Comparison of ENCODE assay signal across 15 mouse cellular contexts in genomic region chr10:25652742-25653563, GRCm38 (mm10).
A peak's percentile ranks its signal among the peaks of the same experiment; 100 is the strongest.
DNase-seq lines count a peak whose midpoint lies in the region; ATAC-seq and TF ChIP-seq lines count a peak whose summit lies in the region.
"Had no signal": no experiment of that assay in that cellular context is flagged by ENCODE, and none has a peak within 500 bp of the region (broad histone marks: within the 10 kb centered on the region; RNA-seq: fewer than 3 reads in every experiment).

No protein-coding gene starts in this region.

- no peaks in the 10 kb centered on the region for H3K4me1 ChIP-seq in forebrain, postnatal 0 days (ENCODE audit: insufficient read depth)
- H3K4me1 ChIP-seq in forebrain, embryonic 11.5 days (replicated peaks; ENCODE audit: control insufficient read depth, insufficient read depth, low read length) = no peaks in the 10 kb centered on the region
- H3K4me1 ChIP-seq in kidney, postnatal 0 days (replicated peaks; ENCODE audit: insufficient read depth, low read length) = no peaks in the 10 kb centered on the region

- TF ChIP-seq POLR2A in brain, embryonic 14.5 days (IDR thresholded peaks at IDR 0.05; ENCODE audit: borderline replicate concordance, extremely low read depth, insufficient read depth, insufficient read length, poor library complexity, severe bottlenecking) = no peak

- no peak overlapping the region for H3K4me3 ChIP-seq in forebrain, postnatal 0 days (ENCODE audit: low read depth, low read length)
- no peak overlapping the region for H3K4me3 ChIP-seq in forebrain, embryonic 11.5 days (ENCODE audit: low read depth, low read length)
- H3K4me3 ChIP-seq in kidney, postnatal 0 days (replicated peaks; ENCODE audit: low read depth, low read length) = no peak overlapping the region
- H3K4me3 ChIP-seq: erythroblast, embryonic 14.5 days had no signal

- H3K27me3 ChIP-seq in forebrain, postnatal 0 days (ENCODE audit: insufficient read depth, low read length) = no peaks in the 10 kb centered on the region
- H3K27me3 ChIP-seq in forebrain, embryonic 11.5 days (ENCODE audit: control insufficient read depth, insufficient read depth, low read length) = no peaks in the 10 kb centered on the region
- no peaks in the 10 kb centered on the region for H3K27me3 ChIP-seq in kidney, postnatal 0 days (ENCODE audit: insufficient read depth, low read length)

- no peak overlapping the region for H3K27ac ChIP-seq in forebrain, postnatal 0 days (ENCODE audit: low read depth, low read length)
- H3K27ac ChIP-seq in forebrain, embryonic 11.5 days (ENCODE audit: low read depth, low read length) = no peak overlapping the region
- H3K27ac ChIP-seq in kidney, postnatal 0 days = no peak overlapping the region
- H3K27ac ChIP-seq: stomach, postnatal 0 days had no signal

- no peak for DNase-seq in forebrain, postnatal 0 days
- DNase-seq in forebrain, embryonic 11.5 days (ENCODE audit: low spot score) = no peak
- peak; percentile 61 for DNase-seq in kidney, postnatal 0 days (ENCODE audit: low spot score)
- DNase-seq in kidney, postnatal 25 days = no peak
- peak; percentile 36 for DNase-seq in brain, embryonic 14.5 days (ENCODE audit: low read depth)
- peak; percentile 7 for DNase-seq in lung, postnatal 14 days
- DNase-seq in adrenal gland, adult 18-20 months (ENCODE audit: low spot score in 2 of 2) = no peak
- no peak for DNase-seq in urinary bladder, adult 18-20 months (ENCODE audit: low spot score in 2 of 2)
- DNase-seq: adrenal gland, adult 2 months; gastrocnemius, postnatal 36 days; right cerebral cortex, postnatal 4 days had no signal

- no peaks in the 10 kb centered on the region for H3K9me3 ChIP-seq in forebrain, postnatal 0 days (ENCODE audit: low read length)
- H3K9me3 ChIP-seq in forebrain, embryonic 11.5 days (ENCODE audit: control insufficient read depth, low read length) = no peaks in the 10 kb centered on the region
- H3K9me3 ChIP-seq in kidney, postnatal 0 days (replicated peaks; ENCODE audit: low read length) = no peaks in the 10 kb centered on the region

- H3K4me2 ChIP-seq in forebrain, postnatal 0 days (ENCODE audit: low read depth) = no peak overlapping the region
- no peak overlapping the region for H3K4me2 ChIP-seq in forebrain, embryonic 11.5 days (ENCODE audit: low read depth, low read length, severe bottlenecking)
- H3K4me2 ChIP-seq in kidney, postnatal 0 days (ENCODE audit: low read length) = peak overlapping the region; percentile 4; the same call in 1 of the 2 replicates
- H3K4me2 ChIP-seq: liver, embryonic 11.5 days had no signal

- 62% methylated on average over 16 of the region's 16 CpGs for WGBS in forebrain, postnatal 0 days
- WGBS in forebrain, embryonic 11.5 days = 79% methylated on average over 16 of the region's 16 CpGs
- 39% methylated on average over 16 of the region's 16 CpGs for WGBS in kidney, postnatal 0 days

- peak; percentile 27; the same call in 1 of the 2 replicates for ATAC-seq in forebrain, postnatal 0 days
- no peak for ATAC-seq in forebrain, embryonic 11.5 days (replicated peaks; ENCODE audit: low FRiP score)
- ATAC-seq in kidney, postnatal 0 days (replicated peaks; ENCODE audit: low FRiP score, low read depth) = no peak
- ATAC-seq: intestine, embryonic 16.5 days had no signal

- H3K9ac ChIP-seq in forebrain, postnatal 0 days = no peak overlapping the region
- H3K9ac ChIP-seq in forebrain, embryonic 11.5 days (ENCODE audit: low read length) = no peak overlapping the region
- no peak overlapping the region for H3K9ac ChIP-seq in kidney, postnatal 0 days (ENCODE audit: low read depth, low read length)

- no peak for TF ChIP-seq CTCF in forebrain, postnatal 0 days (IDR thresholded peaks at IDR 0.05; ENCODE audit: low read depth)
- no peak for TF ChIP-seq CTCF in kidney, postnatal 0 days (IDR thresholded peaks at IDR 0.05; ENCODE audit: low read depth)
- TF ChIP-seq CTCF in brain, embryonic 14.5 days (IDR thresholded peaks at IDR 0.05; ENCODE audit: borderline replicate concordance, extremely low read depth, insufficient read depth, insufficient read length) = no peak

- no peaks in the 10 kb centered on the region for H3K36me3 ChIP-seq in forebrain, postnatal 0 days (ENCODE audit: insufficient read depth)
- H3K36me3 ChIP-seq in forebrain, embryonic 11.5 days (ENCODE audit: control insufficient read depth, insufficient read depth, low read length) = no peaks in the 10 kb centered on the region
- H3K36me3 ChIP-seq in kidney, postnatal 0 days (ENCODE audit: insufficient read depth, low read length) = no peaks in the 10 kb centered on the region

Comparison
In these comparisons a context has a peak if more than half of its experiments do, and no peak if none do; other contexts are left out.
1. DNase-seq: peak in kidney, postnatal 0 days (single experiment), brain, embryonic 14.5 days (single experiment) and lung, postnatal 14 days (single experiment); none in forebrain, postnatal 0 days (single experiment), forebrain, embryonic 11.5 days (single experiment), kidney, postnatal 25 days (0 of 2), adrenal gland, adult 18-20 months (0 of 2) and urinary bladder, adult 18-20 months (0 of 2).